Mouse (Mus musculus) liver, postnatal 0 days (tissue): Measurements from ENCODE around the gene Rcor2.

Experiments used
- CTCF ChIP-seq: sonication (generic); IDR thresholded peaks from 2 replicates; pipeline ENCODE4 v1.5.1; 2016; ENCODE audit warnings: antibody characterized with exemption, low read depth
- EP300 ChIP-seq: IDR thresholded peaks from 2 replicates; pipeline ENCODE4 v1.6.1; 2016; ENCODE audit warnings: antibody characterized with exemption, low read depth, mild to moderate bottlenecking

GRCm38 (mm10) chr19:7313660-7314059 lies 46.5 kb downstream of the Rcor2 start:
- no peak for TF ChIP-seq CTCF
- no peak for TF ChIP-seq EP300
